Mouse (Mus musculus) hindbrain, embryonic 11.5 days (tissue): ENCODE measurements around the gene Slc9c1. TPM values are rescaled to one million over a fixed set of nuclear protein-coding genes. Genes with fewer than 3 reads are reported as not detected.

Source experiments
- ATAC-seq: fragments of 200-750 bp; cut with Nextera tagmentation; 2 replicates; pipeline ENCODE4 v1.8.0; 2017; ENCODE audit warnings: mild to moderate bottlenecking, moderate TSS enrichment, moderate library complexity; ENCODE audit not compliant: low FRiP score
- DNase-seq: peaks from one replicate; pipeline ENCODE4 v3.0.0-alpha.2; 2015; ENCODE audit warnings: low spot score
- H3K27ac ChIP-seq: fragments of 300-500 bp; sonication (generic); 2 replicates; pipeline ENCODE4 v1.5.1; 2014; ENCODE audit warnings: mild to moderate bottlenecking, low read depth, low read length
- H3K27me3 ChIP-seq: fragments of 300-500 bp; sonication (generic); 2 replicates; pipeline ENCODE4 v1.6.1; 2014; ENCODE audit warnings: mild to moderate bottlenecking, low read length, moderate library complexity, mixed read lengths; ENCODE audit not compliant: control insufficient read depth, insufficient read depth
- H3K36me3 ChIP-seq: fragments of 300-500 bp; sonication (generic); 2 replicates; pipeline ENCODE4 v1.6.1; 2014; ENCODE audit warnings: mild to moderate bottlenecking, low read length, moderate library complexity, mixed read lengths; ENCODE audit not compliant: control insufficient read depth, insufficient read depth
- H3K4me1 ChIP-seq: fragments of 300-500 bp; sonication (generic); replicated peaks from 2 replicates; pipeline ENCODE4 v1.6.1; 2014; ENCODE audit warnings: low read length, mixed read lengths; ENCODE audit not compliant: control insufficient read depth, insufficient read depth
- H3K4me2 ChIP-seq: fragments of 300-500 bp; sonication (generic); replicated peaks from 2 replicates; pipeline ENCODE4 v1.6.1; 2014; ENCODE audit warnings: mild to moderate bottlenecking, low read depth, low read length
- H3K4me3 ChIP-seq: fragments of 300-500 bp; sonication (generic); 2 replicates; pipeline ENCODE4 v1.5.1; 2014; ENCODE audit warnings: low read depth, low read length
- H3K9ac ChIP-seq: fragments of 300-500 bp; sonication (generic); 2 replicates; pipeline ENCODE4 v1.6.1; 2014; ENCODE audit warnings: low read depth, low read length
- H3K9me3 ChIP-seq: fragments of 300-500 bp; sonication (generic); 2 replicates; pipeline ENCODE4 v1.6.1; 2016; ENCODE audit warnings: low read length; ENCODE audit not compliant: control insufficient read depth
- WGBS: fragments of 180-500 bp; shearing (Covaris S2); extraction: QIAGEN DNeasy Blood & Tissue Kit; methylation state at CpG from one replicate; pipeline ENCODE4 v1.1.7; 2014; 5-methylcytosine and 5-hydroxymethylcytosine counted together
- polyA plus RNA-seq: library from polyadenylated mRNA; unstranded; fragments of >200 nt; fragmentation: Nextera tagmentation; extraction: Ambion mirVana; gene quantifications from 2 replicates; pipeline ENCODE4 v1.2.1, GENCODE M21; 2014

Gene Slc9c1
- polyA plus RNA-seq, 1 experiment from 2014 or later, result not detected

DNA sequence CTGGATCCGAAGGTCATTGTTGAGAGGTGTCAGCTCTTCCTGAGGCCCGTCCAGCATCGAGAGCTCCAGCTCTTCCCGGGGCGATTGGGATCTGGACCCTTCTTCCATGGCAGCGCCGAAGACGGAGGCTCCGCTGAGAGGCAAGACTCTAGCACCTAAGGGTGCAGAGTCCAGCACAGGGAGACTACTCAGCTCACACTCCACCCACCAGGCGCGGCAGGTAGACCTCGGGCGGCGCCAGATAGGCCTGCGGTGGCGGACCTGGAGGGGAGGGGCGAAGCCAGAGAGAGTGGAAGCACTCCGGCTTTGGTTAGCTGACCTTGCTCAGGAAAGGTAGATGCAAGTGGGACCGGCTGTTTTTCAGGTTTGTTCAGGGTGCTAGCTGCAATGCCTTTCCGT is 118.8 kb downstream of the Slc9c1 start, which contains the start of gene BC016579:
TSS of gene BC016579 (minus strand) at position 135 of the 399 bp plus-strand sequence.
- DNase-seq, result peak; percentile 11

DNA sequence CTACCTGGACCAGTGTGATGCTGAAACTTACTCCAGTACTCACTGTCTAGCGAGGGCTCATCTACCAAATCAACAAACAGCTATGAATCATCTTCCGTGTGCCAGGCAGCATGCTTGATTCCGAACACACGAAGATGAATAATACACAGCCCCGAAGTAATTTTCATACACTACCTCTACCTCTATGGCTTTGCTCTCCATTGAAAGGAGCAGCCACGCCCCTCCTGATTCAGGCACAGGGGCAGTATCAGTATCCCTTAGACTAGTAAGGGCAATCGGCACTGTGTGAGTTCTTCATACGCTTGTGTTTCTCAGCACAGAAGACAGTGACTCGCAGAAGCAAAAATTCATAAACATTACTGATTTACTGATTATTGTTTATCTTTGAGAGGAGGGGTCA is 119.4 kb downstream of the Slc9c1 start:
- Histone ChIP-seq H3K9ac (no peak overlapping the region), H3K4me1 (0 out of 2 replicates have a peak, but pooled peaks cover 2% of the 10 kb centered on the region), H3K9me3 (no peaks in the 10 kb centered on the region), H3K4me2 (no peak overlapping the region), H3K27ac (no peak overlapping the region), H3K36me3 (no peaks in the 10 kb centered on the region), H3K4me3 (no peak overlapping the region), H3K27me3 (peaks cover 6% of the 10 kb centered on the region; the same call in 1 of the 2 replicates)
- ATAC-seq, result no peak
- no peak for DNase-seq
- 63% methylated on average over 9 of the region's 9 CpGs for WGBS

More for the DNA sequence above, 118.8 kb downstream of the Slc9c1 start, which contains the start of gene BC016579:
- Histone ChIP-seq H3K36me3 (no peaks in the 10 kb centered on the region), H3K27me3 (peaks cover 6% of the 10 kb centered on the region; the same call in 1 of the 2 replicates), H3K4me3 (peak within 1 kb of the TSS; percentile 1; the same call in 1 of the 2 replicates), H3K4me1 (0 out of 2 replicates have a peak, but pooled peaks cover 2% of the 10 kb centered on the region), H3K27ac (no peak within 1 kb of the TSS), H3K9ac (no peak within 1 kb of the TSS), H3K4me2 (peak within 1 kb of the TSS; percentile 39), H3K9me3 (no peaks in the 10 kb centered on the region)
- ATAC-seq, result no peak
- 10% methylated on average over 20 of the region's 20 CpGs for WGBS

Other genes starting within 250 kb of the Slc9c1 start
- gene Cd200, start 126.3 kb upstream of the Slc9c1 start, polyA plus RNA-seq, result 49.4 and 52.9 TPM in 2 replicates
- not detected in 2 replicates for gene Gm609, start 42.3 kb upstream of the Slc9c1 start, polyA plus RNA-seq
- gene Gm17783, start 3.3 kb upstream of the Slc9c1 start, polyA plus RNA-seq, result not detected in 2 replicates
- gene Gcsam, start 75.1 kb downstream of the Slc9c1 start, polyA plus RNA-seq, result 0.07 and 0.34 TPM in 2 replicates
- 0.15 and 0.28 TPM in 2 replicates for gene BC016579, start 118.8 kb downstream of the Slc9c1 start, polyA plus RNA-seq
- 0.43 and 0.99 TPM in 2 replicates for gene Tmprss7, start 158.3 kb downstream of the Slc9c1 start, polyA plus RNA-seq
- gene Tagln3, start 189.3 kb downstream of the Slc9c1 start, polyA plus RNA-seq, result 410 and 447 TPM in 2 replicates
- 44.5 and 46.2 TPM in 2 replicates for gene Abhd10, start 207.6 kb downstream of the Slc9c1 start, polyA plus RNA-seq